Mouse (Mus musculus): ENCODE data around the gene Akap13.

Gene Akap13

GRCm38 (mm10) chr7:75595268-75595667 lies 139.9 kb downstream of the Akap13 start:
- DNase-seq (ENCODE audit: low spot score in 2 of 2), result no peak

GRCm38 (mm10) chr7:75596058-75596748 lies 140.9 kb downstream of the Akap13 start:
- DNase-seq (ENCODE audit: low spot score in 2 of 2), result peak; percentile 42 to 67

GRCm38 (mm10) chr7:75597840-75598239 lies 142.5 kb downstream of the Akap13 start:
- no peak for DNase-seq (ENCODE audit: low spot score in 2 of 2)

- no peak for DNase-seq (ENCODE audit: low spot score in 2 of 2)
Measured at GRCm38 (mm10) chr7:75600360-75601075, 145.2 kb downstream of the Akap13 start.

- DNase-seq (ENCODE audit: low spot score in 2 of 2), result peak in 1 of 2 experiments; percentile 20
Measured at GRCm38 (mm10) chr7:75607248-75607647, 151.9 kb downstream of the Akap13 start.

- peak in 1 of 2 experiments; percentile 58 for DNase-seq (ENCODE audit: low spot score in 2 of 2)
Measured at GRCm38 (mm10) chr7:75608716-75609115, 153.4 kb downstream of the Akap13 start.

- DNase-seq (ENCODE audit: low spot score in 2 of 2), result peak; percentile 46 to 73
Measured at GRCm38 (mm10) chr7:75609456-75610262, 154.3 kb downstream of the Akap13 start.

- DNase-seq (ENCODE audit: low spot score in 2 of 2), result peak; percentile 32 to 75
Measured at GRCm38 (mm10) chr7:75610391-75610790, 155.1 kb downstream of the Akap13 start.

GRCm38 (mm10) chr7:75611261-75611950 lies 156.1 kb downstream of the Akap13 start:
- DNase-seq (ENCODE audit: low spot score in 2 of 2), result no peak

GRCm38 (mm10) chr7:75612000-75612682 lies 156.8 kb downstream of the Akap13 start:
- DNase-seq (ENCODE audit: low spot score in 2 of 2), result peak; percentile 81 to 87

- DNase-seq (ENCODE audit: low spot score in 2 of 2), result peak in 1 of 2 experiments; percentile 58
Measured at GRCm38 (mm10) chr7:75612683-75613053, 157.3 kb downstream of the Akap13 start.

- DNase-seq (ENCODE audit: low spot score in 2 of 2), result peak in 1 of 2 experiments; percentile 51
Measured at GRCm38 (mm10) chr7:75613240-75613639, 157.9 kb downstream of the Akap13 start.

GRCm38 (mm10) chr7:75614826-75615225 lies 159.5 kb downstream of the Akap13 start:
- peak in 1 of 2 experiments; percentile 59 for DNase-seq (ENCODE audit: low spot score in 2 of 2)

- DNase-seq (ENCODE audit: low spot score in 2 of 2), result peak in 1 of 2 experiments; percentile 51
Measured at GRCm38 (mm10) chr7:75617246-75617645, 161.9 kb downstream of the Akap13 start.

GRCm38 (mm10) chr7:75618699-75619098 lies 163.4 kb downstream of the Akap13 start:
- peak in 1 of 2 experiments; percentile 5 for DNase-seq (ENCODE audit: low spot score in 2 of 2)

- DNase-seq (ENCODE audit: low spot score in 2 of 2), result no peak
Measured at GRCm38 (mm10) chr7:75619875-75620274, 164.5 kb downstream of the Akap13 start.

- DNase-seq (ENCODE audit: low spot score in 2 of 2), result no peak
Measured at GRCm38 (mm10) chr7:75620395-75620960, 165.1 kb downstream of the Akap13 start.

- no peak for DNase-seq (ENCODE audit: low spot score in 2 of 2)
Measured at GRCm38 (mm10) chr7:75620976-75621375, 165.6 kb downstream of the Akap13 start.

GRCm38 (mm10) chr7:75627831-75628230 lies 172.5 kb downstream of the Akap13 start:
- no peak for DNase-seq (ENCODE audit: low spot score in 2 of 2)

- no peak for DNase-seq (ENCODE audit: low spot score in 2 of 2)
Measured at GRCm38 (mm10) chr7:75629669-75630068, 174.3 kb downstream of the Akap13 start.

- DNase-seq (ENCODE audit: low spot score in 2 of 2), result no peak
Measured at GRCm38 (mm10) chr7:75632941-75633340, 177.6 kb downstream of the Akap13 start.

Measured in spleen, postnatal 4 days (tissue).